Mouse (Mus musculus) bone marrow macrophage, adult 2 months (primary cell): ENCODE results near the gene Spib.

Experiments used
- CTCF ChIP-seq: IDR thresholded peaks from 2 replicates; pipeline ENCODE4 v1.5.1; 2012; ENCODE audit warnings: low read depth, mild to moderate bottlenecking, low read length, moderate library complexity
- POLR2A ChIP-seq: IDR thresholded peaks from 2 replicates; pipeline ENCODE4 v1.6.1; 2012; ENCODE audit warnings: mild to moderate bottlenecking, low read depth, low read length, borderline replicate concordance

DNA sequence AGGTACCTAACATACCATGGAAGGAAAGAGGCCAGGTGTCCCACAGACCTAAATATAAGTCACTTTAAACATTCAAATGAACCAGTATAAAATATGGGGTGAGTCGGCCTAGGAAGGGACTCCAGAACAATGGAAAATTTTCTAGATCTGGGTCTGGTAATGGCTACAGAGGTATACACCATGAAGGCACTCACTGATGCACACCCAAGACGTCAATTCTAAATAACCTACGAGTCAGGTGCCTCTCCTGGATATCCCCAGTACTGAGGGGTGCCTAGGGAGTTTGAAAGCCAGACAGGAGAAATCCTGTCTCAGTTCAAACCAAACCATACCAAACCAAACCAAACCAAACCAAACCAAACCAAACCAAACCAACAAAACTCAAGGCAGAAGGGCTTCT, 1.4 kb downstream of the Spib start:
- TF ChIP-seq POLR2A (no peak), CTCF (no peak)
